Mouse (Mus musculus) ES-E14 (cell line): ENCODE measurements around the gene Ppm1n. TPM values are rescaled to one million over a fixed set of nuclear protein-coding genes. Genes with fewer than 3 reads are reported as not detected.

ENCODE experiments used
- DNase-seq: peaks from one replicate; pipeline ENCODE4 v3.0.0-alpha.2; 2013; ENCODE audit warnings: low read depth, low spot score
- H3K27ac ChIP-seq: 2 replicates; pipeline ENCODE4 v1.5.1; 2012; ENCODE audit warnings: low read depth, mild to moderate bottlenecking, low read length, moderate library complexity, mixed read lengths; ENCODE audit not compliant: poor library complexity, insufficient read depth, severe bottlenecking
- H3K36me3 ChIP-seq: 2 replicates; pipeline ENCODE4 v1.6.1; 2012; ENCODE audit warnings: mild to moderate bottlenecking, low read length, moderate library complexity, mixed read lengths; ENCODE audit not compliant: control insufficient read depth, poor library complexity, insufficient read depth, severe bottlenecking
- H3K4me1 ChIP-seq, 2 experiments: fragments of 150-350 bp in 1 of 2; sonication (generic) in 1 of 2; 2 replicates each; pipeline ENCODE4 v1.6.1; 2012; ENCODE audit warnings: low read length in 2 of 2, mild to moderate bottlenecking in 1 of 2, mixed read lengths in 1 of 2; ENCODE audit not compliant: control insufficient read depth in 2 of 2, insufficient read depth in 2 of 2, poor library complexity in 1 of 2
- H3K4me3 ChIP-seq, 2 experiments: fragments of 150-350 bp in 1 of 2; sonication (generic) in 1 of 2; 2 replicates each; pipeline ENCODE4 v1.5.1; 2012; ENCODE audit warnings: low read length in 2 of 2, low read depth in 1 of 2, mild to moderate bottlenecking in 1 of 2, mixed read lengths in 1 of 2; ENCODE audit not compliant: insufficient read depth in 1 of 2, poor library complexity in 1 of 2, severe bottlenecking in 1 of 2
- H3K9ac ChIP-seq: 2 replicates; pipeline ENCODE4 v1.6.1; 2012; ENCODE audit warnings: low read depth, mild to moderate bottlenecking, low read length, mixed read lengths; ENCODE audit not compliant: poor library complexity, insufficient read depth, severe bottlenecking
- H3K9me3 ChIP-seq: fragments of 150-350 bp; sonication (generic); 2 replicates; pipeline ENCODE4 v1.6.1; 2012; ENCODE audit warnings: low read depth, mild to moderate bottlenecking, low read length; ENCODE audit not compliant: control insufficient read depth, insufficient read depth
- CHD2 ChIP-seq: IDR thresholded peaks from 2 replicates; pipeline ENCODE4 v1.6.1; 2014; ENCODE audit warnings: mild to moderate bottlenecking, low read depth, low read length, inconsistent platforms
- HCFC1 ChIP-seq: IDR thresholded peaks from 2 replicates; pipeline ENCODE4 v1.6.1; 2012; ENCODE audit warnings: low read length, inconsistent platforms, borderline replicate concordance; ENCODE audit not compliant: insufficient read depth
- MAFK ChIP-seq: IDR thresholded peaks from 2 replicates; pipeline ENCODE4 v1.6.1; 2014; ENCODE audit warnings: mild to moderate bottlenecking, low read depth, low read length, inconsistent platforms; ENCODE audit not compliant: insufficient read depth
- ZC3H11A ChIP-seq: IDR thresholded peaks from 2 replicates; pipeline ENCODE4 v1.6.1; 2012; ENCODE audit warnings: low read depth, mild to moderate bottlenecking, inconsistent platforms, low read length, borderline replicate concordance
- ZNF384 ChIP-seq: IDR thresholded peaks from 2 replicates; pipeline ENCODE4 v1.6.1; 2012; ENCODE audit warnings: low read depth, low read length, inconsistent platforms
- in situ Hi-C, 2 experiments: fragments of 600-800 bp; cut with MboI; formaldehyde crosslinking; loops; one replicate each; pipeline ENCODE4 v1.15.1; 2025; ENCODE audit warnings: low sequenced_read_pairs in 2 of 2, inconsistent platforms in 1 of 2; ENCODE audit not compliant: unreplicated experiment in 2 of 2
- total RNA-seq: library from RNA; depleted of rRNA; stranded (reverse); fragments of 300-350 nt; gene quantifications from 2 replicates; pipeline ENCODE4 v1.2.3, GENCODE M21; 2012

Gene Ppm1n
- total RNA-seq, 1 experiment, result 2.9 TPM

GRCm38 (mm10) chr7:19253437-19253836 is 26.4 kb downstream of the Ppm1n start:
- in situ Hi-C loops, result no loop called here

GRCm38 (mm10) chr7:19252078-19252477 is 27.8 kb downstream of the Ppm1n start:
- Histone ChIP-seq H3K36me3 (peaks cover 6% of the 10 kb centered on the region; the same call in 1 of the 2 replicates), H3K4me3 (no peak overlapping the region), H3K9ac (no peak overlapping the region), H3K4me1 (peaks cover 0 to 14% of the 10 kb centered on the region in 2 experiments; a peak in 2 of 4 replicates), H3K27ac (no peak overlapping the region), H3K9me3 (no peaks in the 10 kb centered on the region)
- DNase-seq, result no peak
- TF ChIP-seq HCFC1, result no peak
- no peak for TF ChIP-seq MAFK
- no peak for TF ChIP-seq ZNF384
- TF ChIP-seq ZC3H11A, result no peak
- in situ Hi-C loops, result no loop called here

More at GRCm38 (mm10) chr7:19253437-19253836, 26.4 kb downstream of the Ppm1n start:
- H3K36me3 ChIP-seq, result peaks cover 14% of the 10 kb centered on the region
- no peak overlapping the region for H3K27ac ChIP-seq
- DNase-seq, result no peak
- peaks cover 0 to 14% of the 10 kb centered on the region in 2 experiments; a peak in 2 of 4 replicates for H3K4me1 ChIP-seq
- H3K4me3 ChIP-seq, result no peak overlapping the region
- H3K9ac ChIP-seq, result no peak overlapping the region
- TF ChIP-seq ZNF384 (no peak), MAFK (no peak), CHD2 (no peak), HCFC1 (no peak), ZC3H11A (no peak)
- no peaks in the 10 kb centered on the region for H3K9me3 ChIP-seq

- in situ Hi-C loops, result no loop called here
- DNase-seq, result no peak
- no peak overlapping the region for H3K27ac ChIP-seq
- peaks cover 1 to 13% of the 10 kb centered on the region in 2 experiments; a peak in 3 of 4 replicates for H3K4me1 ChIP-seq
- H3K9me3 ChIP-seq, result no peaks in the 10 kb centered on the region
- H3K36me3 ChIP-seq, result peaks cover 12% of the 10 kb centered on the region; the same call in 1 of the 2 replicates
- H3K9ac ChIP-seq, result no peak overlapping the region
- TF ChIP-seq MAFK, result no peak
- no peak for TF ChIP-seq HCFC1
- TF ChIP-seq CHD2, result no peak
- TF ChIP-seq ZC3H11A, result no peak
- TF ChIP-seq ZNF384, result no peak
- H3K4me3 ChIP-seq, result no peak overlapping the region
Measured at GRCm38 (mm10) chr7:19247511-19247910, 32.4 kb downstream of the Ppm1n start.

- Histone ChIP-seq H3K36me3 (peaks cover 12% of the 10 kb centered on the region; the same call in 1 of the 2 replicates), H3K4me3 (no peak overlapping the region), H3K4me1 (peaks cover 1 to 13% of the 10 kb centered on the region in 2 experiments; a peak in 3 of 4 replicates), H3K27ac (no peak overlapping the region), H3K9me3 (no peaks in the 10 kb centered on the region), H3K9ac (no peak overlapping the region)
- no peak for DNase-seq
- TF ChIP-seq ZNF384 (no peak), MAFK (no peak), HCFC1 (no peak), ZC3H11A (no peak), CHD2 (no peak)
- in situ Hi-C loops, result no loop called here
Measured at GRCm38 (mm10) chr7:19246855-19247254, 33.0 kb downstream of the Ppm1n start.

GRCm38 (mm10) chr7:19245083-19245482 is 34.8 kb downstream of the Ppm1n start:
- Histone ChIP-seq H3K4me1 (peaks cover 6 to 18% of the 10 kb centered on the region in 2 experiments), H3K9me3 (no peaks in the 10 kb centered on the region), H3K9ac (no peak overlapping the region), H3K27ac (no peak overlapping the region), H3K36me3 (peaks cover 12% of the 10 kb centered on the region; the same call in 1 of the 2 replicates), H3K4me3 (no peak overlapping the region)
- TF ChIP-seq MAFK, result no peak
- no peak for TF ChIP-seq ZNF384
- no peak for DNase-seq
- in situ Hi-C loops, result no loop called here
